21 mouse cellular contexts compared by ENCODE assay signal in genomic region chrX:130019735-130020134, GRCm38 (mm10).
A peak's percentile ranks its signal among the peaks of the same experiment; 100 is the strongest.
DNase-seq lines count a peak whose midpoint lies in the region; ATAC-seq lines count a peak whose summit lies in the region.
"Had no signal": no experiment of that assay in that cellular context is flagged by ENCODE, and none has a peak within 500 bp of the region (broad histone marks: within the 10 kb centered on the region; RNA-seq: fewer than 3 reads in every experiment).

No protein-coding gene starts in this region.

- ATAC-seq in embryonic facial prominence, embryonic 14.5 days (ENCODE audit: low read depth) = no peak
- peak; percentile 38; the same call in 1 of the 2 replicates for ATAC-seq in lung, embryonic 16.5 days (ENCODE audit: low read depth)
- ATAC-seq in monocyte, adult 5-6 weeks (replicated peaks; ENCODE audit: insufficient number of reproducible peaks, low FRiP score, low TSS enrichment, poor library complexity, severe bottlenecking) = no peak
- ATAC-seq: CD4-positive, CD25-positive, alpha-beta regulatory T cell, adult 4 months; hindbrain, embryonic 16.5 days had no signal

- H3K9me3 ChIP-seq in embryonic facial prominence, embryonic 14.5 days (ENCODE audit: control insufficient read depth, low read length) = no peaks in the 10 kb centered on the region
- H3K9me3 ChIP-seq in embryonic facial prominence, embryonic 10.5 days = no peaks in the 10 kb centered on the region
- H3K9me3 ChIP-seq in lung, embryonic 16.5 days (ENCODE audit: control insufficient read depth, low read length) = no peaks in the 10 kb centered on the region
- H3K9me3 ChIP-seq: forebrain, embryonic 12.5 days; G1E; heart, embryonic 10.5 days; hindbrain, embryonic 12.5 days had no signal

- H3K27me3 ChIP-seq in embryonic facial prominence, embryonic 14.5 days (replicated peaks; ENCODE audit: control insufficient read depth, insufficient read depth, low read length) = no peaks in the 10 kb centered on the region
- H3K27me3 ChIP-seq in embryonic facial prominence, embryonic 10.5 days (replicated peaks; ENCODE audit: low read depth, poor library complexity, severe bottlenecking) = no peaks in the 10 kb centered on the region
- no peaks in the 10 kb centered on the region for H3K27me3 ChIP-seq in lung, embryonic 16.5 days (ENCODE audit: control insufficient read depth, insufficient read depth, low read depth, low read length)
- H3K27me3 ChIP-seq: forebrain, embryonic 12.5 days; hindbrain, embryonic 12.5 days had no signal

- H3K4me3 ChIP-seq in embryonic facial prominence, embryonic 14.5 days (ENCODE audit: low read depth, low read length) = no peak overlapping the region
- no peak overlapping the region for H3K4me3 ChIP-seq in embryonic facial prominence, embryonic 10.5 days
- H3K4me3 ChIP-seq in lung, embryonic 16.5 days (ENCODE audit: low read length) = no peak overlapping the region
- H3K4me3 ChIP-seq: forebrain, embryonic 12.5 days; heart, embryonic 10.5 days; hindbrain, embryonic 12.5 days had no signal

- no peaks in the 10 kb centered on the region for H3K4me1 ChIP-seq in embryonic facial prominence, embryonic 14.5 days (ENCODE audit: control insufficient read depth, insufficient read depth, low read length)
- no peaks in the 10 kb centered on the region for H3K4me1 ChIP-seq in embryonic facial prominence, embryonic 10.5 days
- no peaks in the 10 kb centered on the region for H3K4me1 ChIP-seq in lung, embryonic 16.5 days (replicated peaks; ENCODE audit: control insufficient read depth, insufficient read depth, low read length)
- H3K4me1 ChIP-seq: forebrain, embryonic 12.5 days; heart, embryonic 10.5 days; hindbrain, embryonic 12.5 days had no signal

- peak; percentile 19 for DNase-seq in embryonic facial prominence, embryonic 14.5 days (ENCODE audit: low spot score)
- no peak for DNase-seq in embryonic facial prominence, embryonic 10.5 days (ENCODE audit: low spot score)
- peak; percentile 3 for DNase-seq in layer of hippocampus, adult 11-12 months (ENCODE audit: low spot score)
- no peak for DNase-seq in layer of hippocampus, postnatal 25 days (ENCODE audit: extremely low spot score in 1 of 2, low spot score in 1 of 2)
- no peak for DNase-seq in lung, postnatal 25 days (ENCODE audit: low spot score)
- DNase-seq: adrenal gland, postnatal 10 days; B cell, adult 2 months; cerebellum, adult 2 months; cerebellum, postnatal 10 days; gastrocnemius, postnatal 10 days; heart, adult 18-20 months; heart, postnatal 10 days; heart, postnatal 4 days had no signal

- no peak overlapping the region for H3K9ac ChIP-seq in embryonic facial prominence, embryonic 14.5 days (ENCODE audit: low read depth, low read length)
- no peak overlapping the region for H3K9ac ChIP-seq in lung, embryonic 16.5 days (ENCODE audit: low read length)
- H3K9ac ChIP-seq: forebrain, embryonic 12.5 days; hindbrain, embryonic 12.5 days had no signal

- no peaks in the 10 kb centered on the region for H3K36me3 ChIP-seq in embryonic facial prominence, embryonic 14.5 days (ENCODE audit: control insufficient read depth, insufficient read depth, low read length)
- no peaks in the 10 kb centered on the region for H3K36me3 ChIP-seq in embryonic facial prominence, embryonic 10.5 days (replicated peaks)
- H3K36me3 ChIP-seq in lung, embryonic 16.5 days (ENCODE audit: control insufficient read depth, insufficient read depth, low read length) = no peaks in the 10 kb centered on the region
- H3K36me3 ChIP-seq: forebrain, embryonic 12.5 days; G1E; heart, embryonic 10.5 days; hindbrain, embryonic 12.5 days had no signal

- WGBS in embryonic facial prominence, embryonic 14.5 days = 53% methylated on average over 1 of the region's 1 CpGs
- WGBS in embryonic facial prominence, embryonic 10.5 days = 65% methylated on average over 1 of the region's 1 CpGs
- WGBS in lung, embryonic 16.5 days = 36% methylated on average over 1 of the region's 1 CpGs

- H3K27ac ChIP-seq in embryonic facial prominence, embryonic 14.5 days (replicated peaks; ENCODE audit: low read depth, low read length) = no peak overlapping the region
- H3K27ac ChIP-seq in embryonic facial prominence, embryonic 10.5 days (replicated peaks) = no peak overlapping the region
- no peak overlapping the region for H3K27ac ChIP-seq in lung, embryonic 16.5 days (ENCODE audit: low read length)
- H3K27ac ChIP-seq: forebrain, embryonic 12.5 days; heart, embryonic 10.5 days; hindbrain, embryonic 12.5 days had no signal

- H3K4me2 ChIP-seq in embryonic facial prominence, embryonic 14.5 days (ENCODE audit: low read depth, low read length) = no peak overlapping the region
- no peak overlapping the region for H3K4me2 ChIP-seq in lung, embryonic 16.5 days (ENCODE audit: low read depth, low read length)
- H3K4me2 ChIP-seq: forebrain, embryonic 12.5 days; hindbrain, embryonic 12.5 days had no signal

Comparison
In these comparisons a context has a peak if more than half of its experiments do, and no peak if none do; other contexts are left out.
1. DNase-seq: peak in embryonic facial prominence, embryonic 14.5 days (single experiment) and layer of hippocampus, adult 11-12 months (single experiment); none in embryonic facial prominence, embryonic 10.5 days (single experiment), layer of hippocampus, postnatal 25 days (0 of 2) and lung, postnatal 25 days (single experiment).